Mouse (Mus musculus) layer of hippocampus, postnatal 10 days (tissue): ENCODE measurements around the gene Dhx32. TPM values are rescaled to one million over a fixed set of nuclear protein-coding genes. Genes with fewer than 3 reads are reported as not detected.

Source experiments
- total RNA-seq, 2 experiments: library from RNA; stranded (reverse); gene quantifications; 2 replicates each; pipeline ENCODE4 v1.2.3; 2021

The Dhx32 gene
- total RNA-seq, 2 experiments from 2014 or later = 62.3 to 63.7 TPM

Other genes starting within 250 kb of the Dhx32 start
- under 1 TPM in 1 of 2 experiments, not detected in 1; 0.39 TPM for gene Tex36, start 180.6 kb downstream of the Dhx32 start, total RNA-seq
- gene Edrf1, start 145.2 kb downstream of the Dhx32 start, total RNA-seq = 10 to 100 TPM; 29.9 to 35.9 TPM
- gene Mmp21, start 102.7 kb downstream of the Dhx32 start, total RNA-seq = under 1 TPM in 1 of 2 experiments, not detected in 1; 0.14 TPM
- gene Bccip, start 73.4 kb downstream of the Dhx32 start, total RNA-seq = 10 to 100 TPM; 58.4 to 64.9 TPM
- gene Uros, start 72.7 kb downstream of the Dhx32 start, total RNA-seq = 10 to 100 TPM; 18.8 to 19.4 TPM
- 1 to 10 TPM; 4.2 to 4.4 TPM for gene Fank1, start 5.9 kb downstream of the Dhx32 start, total RNA-seq